Mouse (Mus musculus) frontal cortex, postnatal 25 days (tissue): ENCODE measurements around the gene Hnrnpab.
A peak's percentile ranks its signal among the peaks of the same experiment; 100 is the strongest.

Source experiments
- DNase-seq, 2 experiments: peaks; one replicate each; pipeline ENCODE4 v3.0.0; 2022; ENCODE audit warnings: low spot score in 2 of 2

The Hnrnpab gene

GRCm38 (mm10) chr11:51606447-51607095, at the start of gene Hnrnpab:
Gene Hnrnpab, minus strand, starts transcription at chr11:51606847.
- DNase-seq = peak; percentile 97 to 98

- no peak for DNase-seq
These were observed 48.2 kb upstream of the Hnrnpab start for GRCm38 (mm10) chr11:51654891-51655290.

- DNase-seq = no peak
These were observed 47.1 kb upstream of the Hnrnpab start for GRCm38 (mm10) chr11:51653736-51654135.

- no peak for DNase-seq
These were observed 46.3 kb upstream of the Hnrnpab start for GRCm38 (mm10) chr11:51652889-51653418.

- no peak for DNase-seq
These were observed 44.3 kb upstream of the Hnrnpab start, which contains the start of the genes N4bp3 and D930048N14Rik for GRCm38 (mm10) chr11:51650691-51651515. Gene N4bp3, minus strand, starts transcription at chr11:51650842. Gene D930048N14Rik, plus strand, starts transcription at chr11:51650954.

GRCm38 (mm10) chr11:51650261-51650660, 43.6 kb upstream of the Hnrnpab start:
- DNase-seq = no peak

- no peak for DNase-seq
These were observed 43.2 kb upstream of the Hnrnpab start for GRCm38 (mm10) chr11:51649889-51650199.

- no peak for DNase-seq
These were observed 42.7 kb upstream of the Hnrnpab start for GRCm38 (mm10) chr11:51649111-51649888.

GRCm38 (mm10) chr11:51648566-51648965, 41.9 kb upstream of the Hnrnpab start:
- no peak for DNase-seq

- DNase-seq = no peak
These were observed 40.4 kb upstream of the Hnrnpab start for GRCm38 (mm10) chr11:51646751-51647667.

- DNase-seq = no peak
These were observed 39.6 kb upstream of the Hnrnpab start for GRCm38 (mm10) chr11:51646245-51646644.

GRCm38 (mm10) chr11:51645293-51645692, 38.6 kb upstream of the Hnrnpab start:
- no peak for DNase-seq

- DNase-seq = no peak
These were observed 37.6 kb upstream of the Hnrnpab start for GRCm38 (mm10) chr11:51644217-51644616.

GRCm38 (mm10) chr11:51643761-51644160, 37.1 kb upstream of the Hnrnpab start:
- DNase-seq = no peak

- no peak for DNase-seq
These were observed 36.6 kb upstream of the Hnrnpab start for GRCm38 (mm10) chr11:51643202-51643601.

GRCm38 (mm10) chr11:51640748-51641147, 34.1 kb upstream of the Hnrnpab start:
- DNase-seq = no peak

- DNase-seq = no peak
These were observed 31.9 kb upstream of the Hnrnpab start for GRCm38 (mm10) chr11:51638497-51638896.

- no peak for DNase-seq
These were observed 31.3 kb upstream of the Hnrnpab start for GRCm38 (mm10) chr11:51637971-51638414.

- DNase-seq = no peak
These were observed 29.7 kb upstream of the Hnrnpab start for GRCm38 (mm10) chr11:51636323-51636684.

- peak; percentile 92 for DNase-seq
These were observed 29.1 kb upstream of the Hnrnpab start, which contains the start of gene Rmnd5b for GRCm38 (mm10) chr11:51635525-51636322. Gene Rmnd5b, minus strand, starts transcription at chr11:51635896.
